Mouse (Mus musculus) bone marrow macrophage, adult 2 months (primary cell): ENCODE measurements around the gene Cel. TPM values are rescaled to one million over a fixed set of nuclear protein-coding genes. Genes with fewer than 3 reads are reported as not detected.
"Not testable (repeated sequence)": the region's sequence is repeated elsewhere in the genome, so short reads cannot be mapped to it uniquely, and the experiment has no call there.

ENCODE experiments used
- H3K27ac ChIP-seq: 2 replicates; pipeline ENCODE4 v1.5.1; 2012; ENCODE audit warnings: low read depth, low read length; ENCODE audit not compliant: insufficient read depth
- H3K4me1 ChIP-seq: 2 replicates; pipeline ENCODE4 v1.6.1; 2012; ENCODE audit warnings: low read length; ENCODE audit not compliant: control insufficient read depth, insufficient read depth
- H3K4me3 ChIP-seq: 2 replicates; pipeline ENCODE4 v1.5.1; 2012; ENCODE audit warnings: mild to moderate bottlenecking, low read length, moderate library complexity; ENCODE audit not compliant: insufficient read depth
- CTCF ChIP-seq: IDR thresholded peaks from 2 replicates; pipeline ENCODE4 v1.5.1; 2012; ENCODE audit warnings: low read depth, mild to moderate bottlenecking, low read length, moderate library complexity
- POLR2A ChIP-seq: IDR thresholded peaks from 2 replicates; pipeline ENCODE4 v1.6.1; 2012; ENCODE audit warnings: mild to moderate bottlenecking, low read depth, low read length, borderline replicate concordance
- polyA plus RNA-seq: library from polyadenylated mRNA; stranded (reverse); fragments of >200 nt; gene quantifications from 2 replicates; pipeline ENCODE4 v1.2.4, GENCODE M21; 2012; ENCODE audit not compliant: missing spikeins, insufficient read depth, insufficient read length

The Cel gene
- polyA plus RNA-seq, 1 experiment: not detected

DNA sequence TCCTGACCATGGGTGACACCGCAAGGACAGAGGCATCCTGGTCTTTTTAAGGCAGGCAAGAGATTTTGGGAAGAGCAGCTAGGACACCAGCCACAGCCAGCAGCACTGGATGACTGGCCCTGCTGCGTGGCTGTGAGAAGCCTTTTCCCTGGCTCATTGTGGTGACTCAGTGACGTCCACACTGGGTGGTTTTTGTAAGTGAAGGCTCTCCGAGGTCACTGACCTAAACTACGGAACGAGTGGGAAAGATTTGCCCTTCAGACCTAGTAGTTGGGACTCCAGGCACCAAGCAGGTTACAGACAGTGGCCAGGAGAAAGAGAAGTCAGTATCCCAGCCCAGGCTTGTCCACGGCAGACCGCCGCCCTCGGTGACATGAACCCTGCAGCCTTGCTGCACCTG is 38.8 kb downstream of the Cel start:
- Histone ChIP-seq H3K4me1 (peaks cover 54% of the 10 kb centered on the region), H3K27ac (peak overlapping the region; percentile 94), H3K4me3 (no peak overlapping the region)

DNA sequence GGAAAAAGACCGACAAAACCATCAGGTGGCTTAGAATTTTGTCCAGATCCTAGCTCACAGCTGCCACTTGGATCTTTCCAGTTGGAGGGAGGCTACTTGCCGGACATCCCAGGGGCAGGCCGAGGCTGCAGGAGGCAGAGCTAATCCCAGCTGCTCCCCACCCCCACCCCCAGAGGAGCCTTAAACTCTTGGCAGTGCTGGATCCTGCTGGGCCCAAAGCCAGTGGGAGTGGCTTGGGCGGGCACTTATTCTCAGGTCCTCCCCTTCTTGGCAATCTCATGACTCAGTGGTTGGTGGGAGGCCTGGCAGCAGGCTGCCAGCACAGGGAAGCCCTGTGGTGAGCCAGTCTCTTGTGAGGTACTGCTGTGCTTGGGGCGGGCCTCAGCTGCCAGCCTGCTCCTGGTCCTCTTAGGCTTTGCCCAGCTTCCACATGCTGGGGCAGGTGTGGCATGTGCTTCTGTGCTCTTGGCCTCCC is 39.5 kb downstream of the Cel start:
- no peak for TF ChIP-seq CTCF
- no peak for TF ChIP-seq POLR2A

More for the DNA sequence above, 38.8 kb downstream of the Cel start:
- no peak for TF ChIP-seq POLR2A
- no peak for TF ChIP-seq CTCF

DNA sequence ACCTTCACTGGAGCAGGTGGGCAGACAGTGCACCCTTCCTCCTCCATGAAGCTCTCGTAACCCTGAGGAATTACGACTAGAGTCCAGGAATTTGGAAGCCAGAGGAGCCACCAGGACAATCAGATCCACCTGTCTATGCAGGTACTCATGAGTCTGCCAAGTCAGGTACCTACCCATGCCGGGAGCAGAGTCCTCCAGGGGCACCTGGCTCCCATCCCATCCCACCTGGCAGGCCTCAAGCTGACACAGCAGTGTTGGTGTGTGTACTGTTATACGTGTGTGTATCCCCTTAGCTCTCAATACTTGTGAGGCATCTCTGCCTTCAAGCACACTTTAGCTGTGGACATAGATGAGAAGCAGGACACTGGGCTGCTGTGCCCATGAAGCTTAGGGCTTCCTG is 41.0 kb downstream of the Cel start:
- Histone ChIP-seq H3K4me1 (peaks cover 60% of the 10 kb centered on the region), H3K4me3 (no peak overlapping the region), H3K27ac (no peak overlapping the region)
- TF ChIP-seq CTCF (no peak), POLR2A (no peak)

More for the DNA sequence above, 39.5 kb downstream of the Cel start:
- Histone ChIP-seq H3K4me3 (no peak overlapping the region), H3K4me1 (peaks cover 54% of the 10 kb centered on the region), H3K27ac (peak overlapping the region; percentile 94)

DNA sequence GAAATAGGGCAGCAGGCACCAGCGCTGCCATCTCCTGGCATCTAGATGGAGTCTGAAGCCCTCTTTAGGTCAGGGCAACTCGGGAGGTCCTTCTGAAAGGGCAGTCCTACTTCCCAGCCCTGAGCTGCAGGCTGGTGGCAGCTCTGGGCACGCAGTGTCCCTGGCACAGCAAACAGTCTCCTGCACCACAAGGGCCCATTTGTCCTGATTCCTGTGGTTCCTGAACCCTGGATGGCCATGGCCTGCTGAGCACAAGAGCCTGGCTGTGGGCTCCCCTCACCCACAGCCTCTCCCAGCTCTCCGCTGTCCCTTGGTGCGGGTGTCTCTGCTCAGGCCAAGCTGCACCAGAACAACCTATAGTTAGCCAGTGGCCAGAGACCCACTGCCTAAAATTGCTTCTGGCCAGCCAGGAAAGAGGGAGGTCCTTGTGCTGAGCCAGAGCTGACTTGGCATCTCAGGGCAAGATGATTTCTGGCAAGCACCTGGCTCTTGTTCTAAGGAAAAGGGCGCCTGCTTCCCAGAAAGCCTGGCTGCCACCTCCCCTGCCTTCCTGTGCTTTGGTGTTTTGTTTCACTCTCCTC is 41.5 kb downstream of the Cel start:
- H3K4me1 ChIP-seq: peaks cover 56% of the 10 kb centered on the region
- TF ChIP-seq CTCF (no peak), POLR2A (no peak)

DNA sequence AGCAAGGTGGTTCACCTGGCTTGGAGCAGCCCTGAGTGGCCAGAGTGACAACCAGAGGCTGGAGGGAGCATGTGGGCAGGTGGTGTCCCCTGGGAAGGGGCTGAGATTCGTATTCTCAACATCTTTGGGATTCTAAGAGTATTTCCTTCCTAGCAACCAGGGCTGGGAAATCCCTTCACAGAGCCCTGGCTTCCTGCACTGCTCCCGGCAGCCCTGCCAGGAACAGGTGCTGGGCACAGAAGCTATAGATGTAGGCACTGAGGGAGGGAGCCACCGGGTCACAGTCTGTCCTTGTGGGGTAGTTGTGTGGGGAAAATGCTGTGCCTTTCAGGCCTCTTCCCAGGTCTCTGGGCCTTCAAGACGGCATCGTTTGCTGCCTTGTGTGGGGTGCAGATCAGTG is 42.6 kb downstream of the Cel start:
- TF ChIP-seq POLR2A (no peak), CTCF (no peak)
- Histone ChIP-seq H3K27ac (no peak overlapping the region), H3K4me1 (peaks cover 47% of the 10 kb centered on the region)

More for the DNA sequence above, 41.5 kb downstream of the Cel start:
- Histone ChIP-seq H3K4me3 (no peak overlapping the region), H3K27ac (no peak overlapping the region)

DNA sequence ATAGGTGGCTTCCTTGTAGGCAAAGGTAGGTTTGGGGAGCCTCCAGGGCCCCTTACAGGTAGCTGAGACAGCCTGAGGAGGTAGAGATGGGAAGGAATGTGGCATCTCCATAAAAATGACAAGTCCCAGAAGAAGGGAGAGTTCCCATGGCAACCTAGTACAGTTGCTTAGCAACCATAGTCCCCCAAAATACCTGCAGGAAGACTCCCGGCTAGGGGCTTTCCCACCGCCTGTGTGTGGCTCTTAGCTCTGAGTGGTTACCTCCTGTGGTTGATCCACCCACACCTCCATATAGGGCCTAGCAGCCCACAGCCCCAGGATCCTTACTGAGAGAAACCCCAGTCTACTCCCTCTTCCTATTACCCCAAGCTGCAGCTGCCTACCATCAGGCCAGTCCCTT is 45.0 kb downstream of the Cel start:
- Histone ChIP-seq H3K4me1 (peaks cover 34% of the 10 kb centered on the region), H3K4me3 (no peak overlapping the region), H3K27ac (no peak overlapping the region)
- no peak for TF ChIP-seq CTCF
- TF ChIP-seq POLR2A: no peak

More for the DNA sequence above, 42.6 kb downstream of the Cel start:
- no peak overlapping the region for H3K4me3 ChIP-seq

DNA sequence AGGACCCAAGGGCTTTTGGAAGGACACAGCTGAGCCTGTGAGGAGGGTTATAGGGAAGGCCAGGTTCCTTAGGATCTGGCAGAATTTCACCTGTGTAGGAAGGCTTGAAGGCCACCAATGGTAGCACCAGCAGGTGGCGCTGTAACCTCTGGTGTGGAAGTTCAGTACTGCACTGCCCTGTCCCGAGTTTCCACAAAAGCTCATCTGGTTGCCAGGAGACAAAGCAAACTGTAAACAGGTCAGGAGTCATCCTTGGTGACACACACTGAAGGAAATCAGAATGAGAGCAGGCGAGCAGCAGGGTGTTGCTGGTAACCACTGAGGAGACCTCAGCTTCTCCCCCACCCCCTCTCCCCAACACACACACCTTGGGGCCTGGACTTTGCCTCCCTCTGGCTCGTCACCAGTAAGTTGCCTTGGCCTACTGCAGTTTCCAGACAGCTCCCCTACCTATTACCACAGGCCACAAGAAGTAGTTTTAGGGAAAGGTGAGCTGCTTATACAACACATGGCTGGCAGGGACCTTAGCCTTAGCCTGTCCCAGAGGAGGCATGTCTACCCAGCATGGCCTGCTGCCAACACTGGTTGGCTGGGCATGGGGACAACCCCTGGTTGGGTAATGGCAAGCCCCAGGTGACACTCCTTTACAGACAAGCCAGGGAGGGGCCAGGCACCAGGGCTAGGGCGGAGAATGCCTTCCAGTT is 45.8 kb downstream of the Cel start:
- H3K4me1 ChIP-seq: peaks cover 29% of the 10 kb centered on the region
- TF ChIP-seq CTCF (peak; percentile 95), POLR2A (no peak)
- H3K4me3 ChIP-seq: no peak overlapping the region
- H3K27ac ChIP-seq: no peak overlapping the region

DNA sequence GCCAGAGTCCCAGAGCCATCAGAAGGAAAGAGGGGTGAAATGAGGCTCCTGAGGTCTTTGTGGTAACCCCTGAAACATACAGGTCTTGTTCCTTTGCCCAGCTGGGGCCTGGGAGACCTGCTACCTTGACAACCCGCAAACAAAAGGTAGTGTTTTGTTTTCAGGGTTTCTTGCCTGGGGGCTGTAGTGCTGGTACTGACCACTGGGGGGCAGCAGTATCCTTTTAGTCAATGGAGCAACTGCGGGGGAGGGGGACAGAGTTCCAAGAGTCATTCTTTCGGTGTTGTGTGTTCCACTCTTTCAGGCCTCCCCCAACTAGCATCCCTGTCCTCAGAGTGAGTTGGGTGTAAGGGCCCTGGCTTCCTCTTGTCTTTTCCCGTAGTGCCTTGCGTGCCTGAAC is 48.7 kb downstream of the Cel start:
- Histone ChIP-seq H3K4me3 (peak overlapping the region; percentile 79), H3K4me1 (peaks cover 15% of the 10 kb centered on the region), H3K27ac (no peak overlapping the region)
- TF ChIP-seq POLR2A (no peak), CTCF (peak; percentile 91)

DNA sequence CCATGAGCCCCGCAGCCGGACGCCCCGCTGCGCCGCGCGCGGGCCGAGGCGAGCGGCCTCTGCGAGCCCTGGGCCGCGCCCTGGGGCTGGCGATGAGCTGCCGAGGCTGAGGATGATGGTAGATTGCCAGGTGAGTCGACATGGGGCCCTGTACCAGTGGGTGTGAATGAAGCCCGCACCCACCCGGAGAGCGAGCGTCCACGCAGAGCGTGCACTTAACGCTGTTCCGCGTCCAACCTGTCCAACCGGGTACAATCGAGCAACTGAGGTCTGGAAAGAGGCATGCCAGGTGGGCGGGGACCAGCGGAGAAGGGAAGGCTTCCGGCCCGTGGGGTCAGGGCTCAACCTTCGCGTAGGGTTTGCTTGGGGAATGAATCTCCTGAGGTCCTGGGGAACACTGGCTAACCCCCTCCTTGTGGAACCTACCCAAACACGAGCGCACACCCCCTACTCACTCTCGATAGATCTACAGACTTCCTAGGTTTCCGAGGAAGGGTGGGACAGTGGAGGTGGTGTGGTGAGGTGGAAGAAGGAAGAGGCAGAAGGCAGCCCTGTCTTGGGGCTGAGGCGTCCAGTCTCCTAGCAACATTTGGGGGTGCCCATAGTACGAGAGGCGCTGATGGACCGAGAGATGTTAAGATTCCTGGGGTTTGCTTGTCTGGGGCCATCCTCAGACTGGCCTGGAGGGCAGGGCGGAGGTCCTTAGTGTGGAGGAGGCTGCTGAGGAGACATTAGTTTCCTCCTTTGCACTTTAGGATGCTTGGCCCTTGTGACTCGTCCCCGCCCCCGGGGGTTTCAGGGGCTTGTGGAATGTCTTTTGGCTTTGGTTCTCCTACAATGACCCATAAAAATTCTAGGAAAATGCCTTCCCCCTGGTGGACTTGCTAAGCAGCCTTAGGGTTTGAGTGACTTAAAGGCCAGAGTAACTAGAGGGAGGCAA is 49.5 kb downstream of the Cel start:
- no peak overlapping the region for H3K27ac ChIP-seq
- H3K4me1 ChIP-seq: peaks cover 15% of the 10 kb centered on the region
- peak overlapping the region; percentile 79 for H3K4me3 ChIP-seq
- TF ChIP-seq POLR2A: no peak
- TF ChIP-seq CTCF: 0 out of 2 replicates have a peak, but pooled peaks have one; percentile 15

DNA sequence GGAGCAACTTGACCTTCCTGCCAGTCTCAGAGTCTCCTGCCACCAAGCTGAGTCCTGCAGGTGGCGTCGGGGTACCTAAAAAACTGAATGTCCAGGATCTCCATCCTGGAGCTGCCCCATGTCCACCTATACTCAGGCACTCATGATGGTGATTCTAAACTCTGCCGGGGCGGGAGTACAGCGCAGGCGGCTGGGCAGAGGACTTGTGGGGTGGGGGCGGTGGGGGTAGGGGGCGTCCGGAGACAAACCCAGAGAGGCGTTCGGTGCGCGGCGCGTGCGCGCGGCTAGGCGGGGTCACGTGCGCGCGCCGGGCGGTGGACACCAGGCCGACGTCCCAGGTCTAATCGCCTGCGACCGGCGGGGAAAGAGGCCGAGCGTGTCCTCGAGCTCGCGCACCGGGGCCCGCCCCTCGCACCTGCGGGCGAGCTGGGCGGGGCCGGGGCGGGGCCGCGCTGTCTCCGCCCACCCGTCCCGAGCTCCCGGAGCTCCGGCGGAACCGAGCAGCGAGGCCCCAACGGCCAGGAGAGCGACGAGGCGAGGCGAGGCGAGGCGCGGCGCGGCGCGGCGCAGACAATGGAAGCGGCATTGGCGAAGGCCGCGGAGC is 50.3 kb downstream of the Cel start, which contains the start of gene Ralgds:
TSS of gene Ralgds (plus strand) at position 328 of the 604 bp plus-strand sequence.
- Histone ChIP-seq H3K4me3 (peak within 1 kb of the TSS; percentile 79), H3K27ac (no peak within 1 kb of the TSS), H3K4me1 (peaks cover 14% of the 10 kb centered on the region)
- no peak for TF ChIP-seq POLR2A
- no peak; the same call in 1 of the 2 replicates for TF ChIP-seq CTCF

DNA sequence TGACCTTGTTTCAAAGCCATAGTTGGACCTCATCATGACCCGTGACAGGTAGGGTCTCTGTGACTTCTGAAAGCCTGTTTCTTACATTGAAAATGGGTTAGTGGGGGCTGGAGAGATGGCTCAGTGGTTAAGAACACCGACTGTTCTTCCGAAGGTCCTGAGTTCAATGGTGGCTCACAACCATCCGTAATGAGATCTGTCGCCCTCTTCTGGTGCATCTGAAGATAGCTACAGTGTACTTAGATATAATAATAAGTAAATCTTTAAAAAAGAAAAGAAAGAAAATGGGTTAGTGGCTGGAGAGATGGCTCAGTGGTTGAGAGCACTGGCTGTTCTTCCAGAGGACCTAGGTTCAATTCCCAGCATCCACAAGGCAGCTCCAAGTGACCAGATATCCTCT is 51.6 kb downstream of the Cel start:
- not testable (repeated sequence) for H3K27ac ChIP-seq, H3K4me1 ChIP-seq, H3K4me3 ChIP-seq
